Mouse (Mus musculus) thymus, adult 2 months (tissue): ENCODE results near the gene Kpna7. TPM values are rescaled to one million over a fixed set of nuclear protein-coding genes. Genes with fewer than 3 reads are reported as not detected.

ENCODE experiments used
- DNase-seq: peaks from one replicate; pipeline ENCODE4 v3.0.0; 2021
- H3K27ac ChIP-seq: fragments of 200-500 bp; 2 replicates; pipeline ENCODE4 v1.5.1; 2012; ENCODE audit warnings: low read length, control low read depth; ENCODE audit not compliant: control insufficient read depth, insufficient read depth
- H3K27me3 ChIP-seq: fragments of 200-500 bp; 2 replicates; pipeline ENCODE4 v1.6.1; 2012; ENCODE audit warnings: mild to moderate bottlenecking, low read length, moderate library complexity, mixed read lengths; ENCODE audit not compliant: control insufficient read depth, insufficient read depth
- H3K36me3 ChIP-seq: fragments of 200-500 bp; 2 replicates; pipeline ENCODE4 v1.6.1; 2012; ENCODE audit warnings: mild to moderate bottlenecking, low read length, moderate library complexity; ENCODE audit not compliant: control insufficient read depth, insufficient read depth
- H3K4me1 ChIP-seq: fragments of 200-500 bp; replicated peaks from 2 replicates; pipeline ENCODE4 v1.6.1; 2012; ENCODE audit warnings: low read length; ENCODE audit not compliant: control insufficient read depth, insufficient read depth
- H3K4me3 ChIP-seq: fragments of 200-500 bp; 2 replicates; pipeline ENCODE4 v1.5.1; 2012; ENCODE audit warnings: mild to moderate bottlenecking, low read length, control low read depth, moderate library complexity; ENCODE audit not compliant: control insufficient read depth, insufficient read depth
- CTCF ChIP-seq: fragments of 200-500 bp; IDR thresholded peaks from 2 replicates; pipeline ENCODE4 v1.5.1; 2012; ENCODE audit warnings: mild to moderate bottlenecking, control low read depth, low read length, moderate library complexity, borderline replicate concordance; ENCODE audit not compliant: control insufficient read depth, poor library complexity, insufficient read depth; ENCODE audit errors: extremely low read depth
- POLR2A ChIP-seq: fragments of 200-500 bp; IDR thresholded peaks from 2 replicates; pipeline ENCODE4 v1.6.1; 2012; ENCODE audit warnings: mild to moderate bottlenecking, low read length, control low read depth, moderate library complexity; ENCODE audit not compliant: control insufficient read depth, poor library complexity, insufficient read depth; ENCODE audit errors: extremely low read depth
- WGBS: fragments of 180-500 bp; shearing (Covaris S2); methylation state at CpG from one replicate; pipeline ENCODE4 v1.1.7; 2018; 5-methylcytosine and 5-hydroxymethylcytosine counted together
- polyA plus RNA-seq: library from polyadenylated mRNA; depleted of rRNA; stranded (reverse); fragments of >200 nt; gene quantifications from 2 replicates; pipeline ENCODE4 v1.2.3, GENCODE M21; 2012

Kpna7 gene
- polyA plus RNA-seq, 1 experiment, result 0.27 TPM

DNA sequence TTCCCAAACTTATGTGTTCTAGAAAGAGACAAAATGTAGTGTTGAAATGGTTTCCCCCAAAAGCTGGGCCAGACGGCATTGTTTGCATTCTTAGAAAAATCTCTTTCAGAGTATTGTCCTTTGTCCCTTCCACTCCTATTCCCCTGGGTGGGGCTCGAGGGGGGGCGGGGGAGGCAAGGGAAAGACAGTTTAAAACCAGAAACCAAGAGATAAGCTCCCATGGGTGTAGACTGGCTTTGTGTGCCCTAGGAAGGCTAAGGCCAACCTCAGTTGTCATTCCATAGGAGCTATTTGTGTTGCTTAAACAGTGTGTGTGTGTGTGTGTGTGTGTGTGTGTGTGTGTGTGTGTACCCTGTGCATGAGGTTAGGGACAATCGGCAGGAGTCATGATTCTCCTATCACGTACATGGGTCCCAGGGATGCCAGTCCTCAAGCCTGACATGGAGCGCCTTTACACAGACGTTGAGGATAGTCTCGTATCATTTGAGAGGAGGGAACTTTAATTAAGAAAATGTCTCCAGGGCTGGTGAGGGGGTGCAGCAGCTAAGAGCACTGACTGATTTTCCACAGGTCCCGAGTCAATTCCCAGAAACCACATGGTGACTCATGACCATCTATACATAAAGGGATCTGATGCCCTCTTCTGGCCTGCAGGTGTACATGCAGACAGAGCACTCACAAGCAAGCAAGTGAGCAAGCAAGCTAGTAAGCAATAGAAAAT is 95.3 kb downstream of the Kpna7 start:
- Histone ChIP-seq H3K27ac (no peak overlapping the region), H3K4me1 (no peaks in the 10 kb centered on the region), H3K27me3 (no peaks in the 10 kb centered on the region), H3K4me3 (no peak overlapping the region), H3K36me3 (no peaks in the 10 kb centered on the region)
- WGBS, result 68% methylated on average over 9 of the region's 9 CpGs
- no peak for TF ChIP-seq CTCF
- peak; percentile 18 for DNase-seq

DNA sequence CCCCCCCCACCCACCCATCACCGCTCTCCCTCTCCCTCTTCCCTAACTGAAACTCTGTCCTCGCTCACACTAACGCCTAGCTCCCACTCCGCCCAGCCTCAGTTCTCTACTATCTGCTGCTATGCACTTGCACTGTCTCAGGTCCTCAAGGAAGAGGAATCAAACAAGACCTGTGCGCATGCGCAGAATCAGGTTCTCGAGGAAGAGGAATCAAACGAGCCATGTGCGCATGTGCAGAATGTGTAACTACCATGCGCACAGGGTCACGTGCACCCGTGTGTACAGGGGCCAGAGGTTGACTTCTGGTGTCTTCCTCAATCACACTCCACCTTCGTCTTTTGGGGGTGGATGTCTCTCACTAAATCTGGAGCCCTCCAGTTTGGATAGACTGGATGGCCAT is 96.3 kb downstream of the Kpna7 start:
- Histone ChIP-seq H3K4me3 (no peak overlapping the region), H3K36me3 (no peaks in the 10 kb centered on the region), H3K27me3 (no peaks in the 10 kb centered on the region), H3K27ac (no peak overlapping the region), H3K4me1 (no peaks in the 10 kb centered on the region)
- 91% methylated on average over 13 of the region's 13 CpGs for WGBS
- TF ChIP-seq CTCF (no peak), POLR2A (no peak)
- DNase-seq, result no peak

DNA sequence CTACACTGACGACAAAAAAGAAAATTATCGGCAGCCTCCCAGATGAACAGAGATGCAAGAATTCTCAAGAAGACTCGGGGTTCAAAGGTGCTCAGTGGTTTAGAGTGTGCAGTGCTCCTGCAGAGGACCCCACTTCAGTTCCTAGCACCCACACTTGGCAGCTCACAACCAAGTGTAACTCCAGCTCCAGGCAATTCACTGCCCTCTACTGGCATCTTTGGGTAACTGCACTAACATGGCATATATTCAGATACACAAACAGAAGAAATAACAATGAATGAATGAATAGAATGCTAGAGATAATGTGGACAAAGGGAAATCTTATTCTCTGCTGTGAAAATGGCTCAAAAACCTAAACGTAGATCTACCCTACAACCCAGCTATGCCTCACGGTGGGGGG is 99.0 kb downstream of the Kpna7 start:
- TF ChIP-seq POLR2A, result no peak
- TF ChIP-seq CTCF, result no peak
- Histone ChIP-seq H3K27me3 (no peaks in the 10 kb centered on the region), H3K4me3 (no peak overlapping the region), H3K36me3 (no peaks in the 10 kb centered on the region), H3K27ac (no peak overlapping the region), H3K4me1 (no peaks in the 10 kb centered on the region)
- no peak for DNase-seq
- 96% methylated on average over 5 of the region's 5 CpGs for WGBS

DNA sequence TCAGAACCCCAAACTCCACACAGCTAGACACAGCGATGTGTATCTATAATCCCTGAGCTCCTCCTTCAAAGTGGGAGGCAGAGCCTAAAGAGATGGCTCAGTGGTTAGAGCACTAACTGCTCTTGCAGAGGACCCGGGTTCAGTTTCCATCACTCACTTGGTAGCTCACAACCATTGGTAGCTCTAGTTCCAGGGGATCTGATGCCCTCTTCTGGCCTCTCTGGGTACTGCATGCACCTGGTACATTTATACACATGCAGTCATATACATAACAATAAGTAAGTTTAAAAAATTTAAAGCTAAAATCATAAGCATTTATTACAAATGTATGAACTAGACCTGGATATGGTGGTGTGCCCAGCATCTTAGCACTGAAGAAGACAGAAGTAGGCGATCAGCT is 100.6 kb downstream of the Kpna7 start:
- WGBS, result 95% methylated on average over 3 of the region's 3 CpGs

DNA sequence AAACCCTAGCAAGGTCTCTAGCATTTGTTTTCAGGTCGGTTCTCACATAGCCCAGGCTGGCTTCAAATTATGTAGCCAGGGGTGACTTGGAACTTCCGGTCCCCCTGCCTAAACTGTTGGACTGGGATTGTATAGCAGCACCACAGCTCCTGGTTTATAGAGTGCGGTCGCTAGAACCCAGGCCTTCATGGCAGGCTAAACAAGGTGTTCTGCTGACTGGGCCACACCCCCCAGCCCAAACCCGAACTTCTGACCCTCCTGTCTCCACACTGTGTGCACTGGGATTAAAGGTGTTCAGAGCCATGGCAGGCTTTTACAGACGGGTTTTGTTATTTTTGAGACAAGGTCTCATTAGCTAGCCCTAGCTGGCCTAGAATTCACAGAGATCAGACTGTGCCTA is 104.7 kb downstream of the Kpna7 start:
- Histone ChIP-seq H3K27me3 (no peaks in the 10 kb centered on the region), H3K4me1 (no peaks in the 10 kb centered on the region), H3K4me3 (no peak overlapping the region), H3K36me3 (no peaks in the 10 kb centered on the region), H3K27ac (no peak overlapping the region)
- TF ChIP-seq POLR2A, result no peak
- no peak for TF ChIP-seq CTCF
- 83% methylated on average over 6 of the region's 6 CpGs for WGBS
- DNase-seq, result no peak

More for the DNA sequence above, 100.6 kb downstream of the Kpna7 start:
- H3K36me3 ChIP-seq, result no peaks in the 10 kb centered on the region
- no peak overlapping the region for H3K4me3 ChIP-seq
- H3K4me1 ChIP-seq, result no peaks in the 10 kb centered on the region
- H3K27me3 ChIP-seq, result no peaks in the 10 kb centered on the region
- H3K27ac ChIP-seq, result no peak overlapping the region
- no peak for DNase-seq
- no peak for TF ChIP-seq POLR2A
- no peak for TF ChIP-seq CTCF

DNA sequence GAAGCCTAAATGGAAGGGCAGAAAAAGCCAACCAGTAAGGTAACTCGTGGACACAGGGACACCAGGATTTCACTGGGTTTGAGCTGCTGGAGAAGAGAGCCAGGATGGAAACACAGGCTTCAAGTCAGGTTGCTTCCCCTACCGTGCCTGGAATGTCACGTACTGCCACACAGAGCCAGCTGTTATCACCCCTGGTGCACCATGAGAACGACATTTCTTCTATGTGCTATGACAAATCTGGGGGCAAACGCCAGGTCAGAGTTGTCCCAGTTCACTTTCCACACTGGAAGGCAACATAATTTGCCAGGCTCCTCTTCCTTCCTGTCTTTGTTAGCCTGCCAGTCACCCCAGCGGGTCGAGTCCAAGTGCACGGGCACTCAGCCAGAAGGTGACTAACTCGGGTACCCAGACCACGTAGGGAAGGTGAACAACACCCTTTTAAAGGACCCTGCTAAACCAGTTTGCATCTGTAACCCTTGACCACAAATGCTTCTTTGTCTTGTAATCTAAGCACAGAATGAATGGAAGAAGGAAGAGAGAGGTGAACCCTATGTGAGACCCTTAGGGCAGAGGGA is 105.2 kb downstream of the Kpna7 start:
- no peak for TF ChIP-seq POLR2A
- no peak for TF ChIP-seq CTCF
- no peaks in the 10 kb centered on the region for H3K36me3 ChIP-seq
- DNase-seq, result no peak
- no peaks in the 10 kb centered on the region for H3K4me1 ChIP-seq
- H3K27ac ChIP-seq, result no peak overlapping the region
- H3K27me3 ChIP-seq, result no peaks in the 10 kb centered on the region
- no peak overlapping the region for H3K4me3 ChIP-seq
- 30% methylated on average over 10 of the region's 10 CpGs for whole genome bisulfite sequencing

DNA sequence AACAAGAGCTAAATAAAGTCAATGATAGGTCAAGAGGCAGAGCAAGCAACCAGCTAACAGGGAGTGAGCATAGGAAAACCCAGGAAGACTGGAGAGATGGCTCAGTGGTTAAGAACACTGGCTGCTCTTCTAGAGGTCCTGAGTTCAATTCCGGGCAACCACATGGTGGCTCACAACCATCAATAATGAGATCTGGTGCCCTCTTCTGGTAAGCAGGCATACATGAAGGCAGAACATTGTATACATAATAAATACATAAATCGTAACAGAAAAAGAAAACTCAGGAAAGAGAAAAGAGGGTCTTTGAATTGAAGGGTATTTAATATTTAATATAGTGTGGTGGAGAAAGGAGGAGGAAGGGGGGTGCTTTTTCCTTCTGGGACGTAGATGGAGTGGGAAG is 112.6 kb downstream of the Kpna7 start:
- WGBS, result 91% methylated on average over 3 of the region's 3 CpGs
- no peaks in the 10 kb centered on the region for H3K27me3 ChIP-seq
- no peak overlapping the region for H3K27ac ChIP-seq
- TF ChIP-seq POLR2A, result no peak
- H3K4me1 ChIP-seq, result 0 out of 2 replicates have a peak, but pooled peaks cover 4% of the 10 kb centered on the region
- DNase-seq, result no peak
- no peak overlapping the region for H3K4me3 ChIP-seq
- H3K36me3 ChIP-seq, result no peaks in the 10 kb centered on the region
